Mouse (Mus musculus): ENCODE measurements around the gene Ndufa9. TPM values are rescaled to one million over a fixed set of nuclear protein-coding genes. Genes with fewer than 3 reads are reported as not detected.

Gene Ndufa9
- total and polyA plus RNA-seq, 3 experiments: 5.5 to 138 (median 58.8) TPM

DNA sequence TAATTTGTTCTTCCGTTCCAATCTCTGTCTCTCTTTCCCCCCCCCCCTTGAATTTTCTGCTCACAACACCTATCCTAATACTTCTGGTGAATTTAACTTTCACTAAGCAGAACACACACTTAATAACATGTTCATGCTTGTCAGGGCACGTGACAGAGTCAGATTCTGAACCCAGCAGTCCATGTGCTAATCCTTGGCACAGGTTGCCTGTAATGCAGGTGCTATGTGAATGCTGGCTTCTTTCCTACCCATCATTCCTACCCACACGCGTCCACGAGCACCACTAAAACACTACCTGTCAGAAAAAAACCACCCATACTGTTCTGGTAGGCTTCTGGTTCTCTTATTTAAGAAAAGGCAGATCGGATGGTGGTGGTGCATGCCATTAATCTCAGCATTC is 54.2 kb downstream of the Ndufa9 start:
- Histone ChIP-seq H3K27me3 (ENCODE audit: insufficient read depth, low read length) (no peaks in the 10 kb centered on the region), H3K36me3 (replicated peaks) (no peaks in the 10 kb centered on the region), H3K4me1 (ENCODE audit: insufficient read depth, low read depth, low read length) (no peaks in the 10 kb centered on the region), H3K9me3 (replicated peaks) (peaks cover 23% of the 10 kb centered on the region), H3K4me3 (ENCODE audit: low read depth, low read length) (no peak overlapping the region)
- DNase-seq (ENCODE audit: low spot score) (no peak), ATAC-seq (ENCODE audit: extremely low read depth, insufficient number of reproducible peaks, low FRiP score, poor library complexity, severe bottlenecking) (no peak)
- TF ChIP-seq POLR2AphosphoS5 (IDR thresholded peaks at IDR 0.05; ENCODE audit: insufficient replicate concordance, low read depth, low read length): no peak
- no peak for TF ChIP-seq GATA1 (IDR thresholded peaks at IDR 0.05; ENCODE audit: borderline replicate concordance, low read length)
- TF ChIP-seq GATA2 (IDR thresholded peaks at IDR 0.05; ENCODE audit: borderline replicate concordance, low read depth, low read length): no peak
- no peak for TF ChIP-seq TAL1 (conservative IDR thresholded peaks at IDR 0.05; ENCODE audit: low read depth, low read length)

DNA sequence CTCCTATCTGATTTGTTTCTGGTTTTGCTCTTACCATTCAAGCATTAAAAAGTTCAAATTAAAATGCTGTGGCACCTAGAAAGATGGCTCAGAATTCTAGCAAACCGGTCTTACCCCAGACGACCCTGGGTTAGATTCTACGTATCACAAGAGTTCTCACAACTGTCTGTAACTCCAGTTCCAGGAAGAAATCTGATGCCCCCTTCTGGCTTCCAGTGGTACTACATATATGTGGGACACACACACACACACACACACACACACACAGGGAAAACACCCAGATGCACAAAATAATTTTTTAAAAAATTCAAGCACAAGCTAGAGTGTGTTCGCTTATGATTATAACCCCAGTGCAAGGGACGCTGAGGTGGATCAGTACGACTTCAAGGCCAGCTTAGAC is 55.2 kb downstream of the Ndufa9 start:
- ATAC-seq (ENCODE audit: extremely low read depth, insufficient number of reproducible peaks, low FRiP score, poor library complexity, severe bottlenecking) (no peak), DNase-seq (ENCODE audit: low spot score) (no peak)
- TF ChIP-seq POLR2AphosphoS5 (IDR thresholded peaks at IDR 0.05; ENCODE audit: insufficient replicate concordance, low read depth, low read length): no peak
- H3K27me3 ChIP-seq (ENCODE audit: insufficient read depth, low read length): no peaks in the 10 kb centered on the region
- H3K36me3 ChIP-seq (replicated peaks): no peaks in the 10 kb centered on the region
- no peak overlapping the region for H3K4me3 ChIP-seq (ENCODE audit: low read depth, low read length)
- H3K9me3 ChIP-seq (replicated peaks): peaks cover 23% of the 10 kb centered on the region
- H3K4me1 ChIP-seq (ENCODE audit: insufficient read depth, low read depth, low read length): no peaks in the 10 kb centered on the region

DNA sequence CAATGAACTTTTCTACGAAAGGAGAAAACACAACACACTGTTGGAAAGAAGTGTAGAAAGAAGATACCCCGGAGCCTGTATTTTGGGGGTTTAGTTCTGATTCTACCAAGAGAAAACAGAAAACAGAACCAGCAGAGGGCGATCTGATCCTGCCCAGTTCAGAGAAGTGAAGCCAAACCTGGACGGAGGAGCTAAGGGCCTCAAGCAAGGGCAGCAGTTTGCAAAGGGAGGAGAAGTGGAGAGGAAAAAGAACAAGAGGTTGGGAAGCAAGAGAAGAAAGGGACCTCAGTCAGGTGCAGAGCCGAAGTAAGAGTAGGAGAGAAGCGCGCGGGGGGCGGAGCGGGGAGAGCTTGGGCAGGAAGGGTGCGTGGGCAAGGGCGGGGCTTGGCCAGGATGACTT is 57.0 kb downstream of the Ndufa9 start:
- DNase-seq (ENCODE audit: low spot score) (no peak), ATAC-seq (ENCODE audit: extremely low read depth, insufficient number of reproducible peaks, low FRiP score, poor library complexity, severe bottlenecking) (no peak)
- peaks cover 29% of the 10 kb centered on the region for H3K9me3 ChIP-seq (replicated peaks)
- no peak for TF ChIP-seq TAL1 (conservative IDR thresholded peaks at IDR 0.05; ENCODE audit: low read depth, low read length)
- no peaks in the 10 kb centered on the region for H3K4me1 ChIP-seq (ENCODE audit: insufficient read depth, low read depth, low read length)
- no peak overlapping the region for H3K4me3 ChIP-seq (ENCODE audit: low read depth, low read length)
- no peaks in the 10 kb centered on the region for H3K36me3 ChIP-seq (replicated peaks)
- H3K27me3 ChIP-seq (ENCODE audit: insufficient read depth, low read length): no peaks in the 10 kb centered on the region

DNA sequence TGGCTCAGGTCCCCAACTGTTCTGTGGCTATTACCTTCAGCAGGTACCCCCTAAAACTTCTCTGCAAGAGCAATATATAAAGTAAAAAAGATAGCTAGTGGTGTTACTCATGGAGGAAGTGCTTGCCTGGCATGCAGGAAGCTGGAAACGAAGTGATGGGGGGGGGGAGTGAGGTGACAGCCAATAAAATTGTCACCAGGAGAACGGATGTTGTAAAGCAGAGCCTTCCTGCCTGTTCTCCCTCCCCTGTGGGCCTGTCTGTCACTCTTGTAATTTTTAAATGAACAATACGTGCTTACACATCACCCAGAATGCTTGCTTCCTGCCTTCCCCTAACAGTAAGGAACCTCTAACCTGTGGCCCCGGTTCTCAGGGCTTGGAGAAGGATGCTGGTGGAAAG is 57.4 kb downstream of the Ndufa9 start:
- TF ChIP-seq GATA2 (IDR thresholded peaks at IDR 0.05; ENCODE audit: borderline replicate concordance, low read depth, low read length): no peak
- no peak for TF ChIP-seq GATA1 (IDR thresholded peaks at IDR 0.05; ENCODE audit: borderline replicate concordance, low read length)
- DNase-seq (ENCODE audit: low spot score) (no peak), ATAC-seq (ENCODE audit: extremely low read depth, insufficient number of reproducible peaks, low FRiP score, poor library complexity, severe bottlenecking) (no peak)
- no peaks in the 10 kb centered on the region for H3K27me3 ChIP-seq (ENCODE audit: insufficient read depth, low read length)
- H3K9me3 ChIP-seq (replicated peaks): peaks cover 29% of the 10 kb centered on the region
- no peaks in the 10 kb centered on the region for H3K36me3 ChIP-seq (replicated peaks)
- no peaks in the 10 kb centered on the region for H3K4me1 ChIP-seq (ENCODE audit: insufficient read depth, low read depth, low read length)
- H3K4me3 ChIP-seq (ENCODE audit: low read depth, low read length): no peak overlapping the region

GRCm38 (mm10) chr6:126788863-126789262 is 60.1 kb downstream of the Ndufa9 start:
- no peaks in the 10 kb centered on the region for H3K4me1 ChIP-seq (ENCODE audit: insufficient read depth, low read depth, low read length)
- H3K4me3 ChIP-seq (ENCODE audit: low read depth, low read length): no peak overlapping the region
- ATAC-seq (ENCODE audit: extremely low read depth, insufficient number of reproducible peaks, low FRiP score, poor library complexity, severe bottlenecking) (no peak), DNase-seq (ENCODE audit: low spot score) (no peak)
- no peaks in the 10 kb centered on the region for H3K36me3 ChIP-seq (replicated peaks)
- peaks cover 29% of the 10 kb centered on the region for H3K9me3 ChIP-seq (replicated peaks)
- TF ChIP-seq POLR2AphosphoS5 (IDR thresholded peaks at IDR 0.05; ENCODE audit: insufficient replicate concordance, low read depth, low read length) (no peak), CTCF (IDR thresholded peaks at IDR 0.05; ENCODE audit: low read depth, low read length) (no peak), TAL1 (conservative IDR thresholded peaks at IDR 0.05; ENCODE audit: low read depth, low read length) (no peak), GATA2 (IDR thresholded peaks at IDR 0.05; ENCODE audit: borderline replicate concordance, low read depth, low read length) (no peak), GATA1 (IDR thresholded peaks at IDR 0.05; ENCODE audit: borderline replicate concordance, low read length) (no peak)
- no peaks in the 10 kb centered on the region for H3K27me3 ChIP-seq (ENCODE audit: insufficient read depth, low read length)

GRCm38 (mm10) chr6:126784206-126784605 is 64.7 kb downstream of the Ndufa9 start:
- Histone ChIP-seq H3K4me1 (ENCODE audit: insufficient read depth, low read depth, low read length) (no peaks in the 10 kb centered on the region), H3K9me3 (replicated peaks) (peaks cover 36% of the 10 kb centered on the region), H3K4me3 (ENCODE audit: low read depth, low read length) (no peak overlapping the region), H3K36me3 (replicated peaks) (no peaks in the 10 kb centered on the region), H3K27me3 (ENCODE audit: insufficient read depth, low read length) (no peaks in the 10 kb centered on the region)
- TF ChIP-seq GATA1 (IDR thresholded peaks at IDR 0.05; ENCODE audit: borderline replicate concordance, low read length) (no peak), CTCF (IDR thresholded peaks at IDR 0.05; ENCODE audit: low read depth, low read length) (no peak), TAL1 (conservative IDR thresholded peaks at IDR 0.05; ENCODE audit: low read depth, low read length) (no peak), GATA2 (IDR thresholded peaks at IDR 0.05; ENCODE audit: borderline replicate concordance, low read depth, low read length) (no peak), POLR2AphosphoS5 (IDR thresholded peaks at IDR 0.05; ENCODE audit: insufficient replicate concordance, low read depth, low read length) (no peak)
- ATAC-seq (ENCODE audit: extremely low read depth, insufficient number of reproducible peaks, low FRiP score, poor library complexity, severe bottlenecking): no peak
- DNase-seq (ENCODE audit: low spot score): no peak

DNA sequence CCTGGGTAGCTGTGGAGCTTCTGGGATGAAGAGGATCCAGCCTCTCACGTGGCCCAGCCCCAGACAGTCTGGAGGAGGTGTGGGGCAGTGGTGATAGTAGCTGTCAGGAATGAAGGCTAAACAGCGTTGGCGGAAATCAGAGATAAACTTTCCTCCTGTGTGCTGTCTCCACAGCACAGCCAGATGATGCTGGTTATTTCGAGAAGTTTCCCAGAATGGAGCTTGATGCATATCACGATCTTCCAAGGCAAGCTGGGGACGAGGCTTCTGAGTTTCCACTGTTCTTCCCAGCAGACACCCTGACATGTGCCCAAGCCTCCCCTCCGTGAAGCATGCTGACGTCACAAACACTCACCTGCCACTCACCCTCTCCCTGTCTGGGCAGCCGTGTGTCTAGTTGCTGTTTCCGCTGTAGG is 65.3 kb downstream of the Ndufa9 start:
- peaks cover 35% of the 10 kb centered on the region for H3K9me3 ChIP-seq (replicated peaks)
- H3K4me1 ChIP-seq (ENCODE audit: insufficient read depth, low read depth, low read length): no peaks in the 10 kb centered on the region
- H3K27me3 ChIP-seq (ENCODE audit: insufficient read depth, low read length): no peaks in the 10 kb centered on the region
- no peak for DNase-seq (ENCODE audit: low spot score)
- H3K36me3 ChIP-seq (replicated peaks): no peaks in the 10 kb centered on the region
- no peak for TF ChIP-seq GATA2 (IDR thresholded peaks at IDR 0.05; ENCODE audit: borderline replicate concordance, low read depth, low read length)
- TF ChIP-seq GATA1 (IDR thresholded peaks at IDR 0.05; ENCODE audit: borderline replicate concordance, low read length): no peak
- no peak for TF ChIP-seq TAL1 (conservative IDR thresholded peaks at IDR 0.05; ENCODE audit: low read depth, low read length)
- TF ChIP-seq CTCF (IDR thresholded peaks at IDR 0.05; ENCODE audit: low read depth, low read length): no peak
- no peak for TF ChIP-seq POLR2AphosphoS5 (IDR thresholded peaks at IDR 0.05; ENCODE audit: insufficient replicate concordance, low read depth, low read length)
- ATAC-seq (ENCODE audit: extremely low read depth, insufficient number of reproducible peaks, low FRiP score, poor library complexity, severe bottlenecking): no peak
- H3K4me3 ChIP-seq (ENCODE audit: low read depth, low read length): no peak overlapping the region

All from G1E (cell line).